Mouse (Mus musculus) layer of hippocampus, adult 9-10 months (tissue): ENCODE measurements at regions not wholly inside any gene's neighbourhood (a gene's known extent, or its start where the extent isn't known, plus 50 kb on each side); places are given as distances from the start of the nearest gene placed in this dataset.

Experiments used
- DNase-seq: peaks from one replicate; pipeline ENCODE4 v3.0.0; 2022; ENCODE audit warnings: low spot score

DNA sequence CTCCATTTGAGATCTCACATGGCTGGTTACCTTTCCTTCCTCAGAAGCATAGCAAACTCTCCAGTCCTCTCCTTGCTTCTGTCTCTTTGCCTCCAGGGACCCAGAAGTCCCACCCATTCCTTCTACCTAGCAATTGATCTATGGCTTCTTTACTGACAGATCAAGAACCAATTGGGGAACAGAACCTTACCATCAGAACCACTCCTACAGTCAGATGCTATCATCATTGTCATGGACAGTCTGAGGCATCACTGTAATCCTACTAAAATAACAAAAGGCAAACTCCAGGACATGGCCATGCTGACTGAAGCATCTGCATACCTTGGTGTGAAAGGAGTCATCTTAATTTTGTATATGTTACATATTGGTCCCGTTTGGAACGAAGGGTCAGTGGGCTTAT, 401.9 kb upstream of the Ubash3b start:
- DNase-seq: no peak

DNA sequence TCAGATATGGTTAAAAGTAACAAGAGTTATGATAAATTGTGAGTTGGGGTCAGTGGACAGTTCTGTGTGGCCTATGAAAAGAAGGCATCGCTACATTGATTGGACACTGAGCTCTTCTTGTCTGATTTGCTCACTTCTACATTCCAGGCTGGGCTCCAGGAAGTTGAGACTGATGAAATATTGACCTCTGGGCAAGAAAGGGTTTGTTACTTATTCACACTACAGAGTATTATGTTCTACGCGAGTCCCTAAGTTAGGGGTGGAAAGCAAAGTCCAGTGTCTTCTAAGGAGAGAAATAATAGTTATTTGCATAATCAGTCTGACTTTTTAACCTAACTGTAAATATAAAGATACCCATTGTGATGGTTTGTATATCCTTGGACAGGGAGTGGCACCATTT, 397.0 kb upstream of the Ubash3b start:
- no peak for DNase-seq

DNA sequence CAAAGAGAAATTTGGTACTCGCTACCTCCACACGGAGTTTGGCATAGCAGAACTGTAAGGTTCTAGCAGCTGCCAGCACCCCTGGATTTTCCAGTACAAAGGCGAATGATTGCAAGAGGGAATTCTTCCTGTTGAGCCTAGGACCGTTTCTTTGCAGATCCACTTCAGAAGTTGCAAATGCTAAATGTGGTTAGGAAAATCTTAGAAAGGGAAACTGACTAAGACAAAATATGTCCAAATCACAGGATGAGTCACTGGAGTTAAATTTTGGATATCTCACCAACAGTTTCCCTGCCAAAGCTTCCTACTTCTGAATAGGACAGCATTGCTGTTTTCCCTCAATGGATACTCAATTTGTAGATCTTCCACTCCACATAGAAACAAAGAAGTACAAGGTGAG, 395.4 kb upstream of the Ubash3b start:
- no peak for DNase-seq

DNA sequence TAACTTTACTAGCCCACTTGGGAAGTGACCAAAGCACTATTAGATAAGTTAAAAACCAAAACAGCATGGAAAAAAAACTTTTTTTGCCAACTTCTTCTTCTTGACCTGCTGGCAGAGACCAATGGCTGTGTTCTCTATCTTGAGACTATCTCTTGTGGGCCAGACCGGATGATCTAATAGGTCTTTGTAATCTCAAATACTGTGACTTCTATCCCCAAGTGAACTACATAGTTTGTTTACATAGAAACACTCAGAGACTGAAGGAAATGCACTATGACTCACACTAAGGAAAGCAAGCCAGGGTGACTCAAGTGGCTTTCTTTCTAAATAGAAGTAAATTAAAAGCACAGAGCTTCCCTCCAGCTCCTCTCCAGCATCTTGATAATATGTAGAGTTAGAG, 384.3 kb upstream of the Ubash3b start:
- DNase-seq: no peak

DNA sequence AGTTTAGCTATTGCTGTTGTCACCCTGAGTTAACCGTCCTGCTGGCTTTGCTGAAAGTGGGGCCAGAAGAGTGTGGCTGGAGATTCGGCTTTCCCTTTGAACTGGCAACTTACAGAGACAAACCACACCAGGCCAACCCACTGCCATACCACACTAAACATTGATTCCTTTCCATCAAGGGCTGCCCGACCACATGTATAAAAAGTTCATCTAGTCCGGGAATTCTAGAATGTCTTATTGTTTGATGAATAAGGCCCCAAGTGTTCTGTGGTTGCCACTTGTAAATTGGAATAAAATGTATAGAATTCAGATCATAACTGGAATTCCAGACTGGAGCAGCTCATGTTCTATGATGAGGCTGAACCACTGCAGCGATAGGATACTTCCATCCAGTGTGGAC, 381.0 kb upstream of the Ubash3b start:
- DNase-seq: no peak

DNA sequence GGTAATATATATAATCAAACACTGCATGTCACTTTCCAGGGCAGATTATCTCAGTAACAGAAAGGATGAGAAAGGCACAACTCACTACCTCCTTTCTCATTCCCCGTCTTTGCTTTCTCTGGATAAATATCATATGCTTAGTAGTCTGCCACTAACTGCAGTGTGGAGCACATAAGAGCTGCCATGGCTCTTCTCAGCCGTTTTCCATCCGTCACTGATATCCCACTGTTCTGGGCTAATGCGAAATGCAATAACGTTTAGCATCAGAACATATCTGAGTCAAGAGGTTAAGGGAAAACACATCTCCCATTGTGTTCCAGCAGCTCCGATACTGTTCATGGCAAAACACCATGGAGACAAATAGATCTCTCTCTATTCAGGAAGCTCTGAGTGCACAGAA, 379.8 kb upstream of the Ubash3b start:
- no peak for DNase-seq

DNA sequence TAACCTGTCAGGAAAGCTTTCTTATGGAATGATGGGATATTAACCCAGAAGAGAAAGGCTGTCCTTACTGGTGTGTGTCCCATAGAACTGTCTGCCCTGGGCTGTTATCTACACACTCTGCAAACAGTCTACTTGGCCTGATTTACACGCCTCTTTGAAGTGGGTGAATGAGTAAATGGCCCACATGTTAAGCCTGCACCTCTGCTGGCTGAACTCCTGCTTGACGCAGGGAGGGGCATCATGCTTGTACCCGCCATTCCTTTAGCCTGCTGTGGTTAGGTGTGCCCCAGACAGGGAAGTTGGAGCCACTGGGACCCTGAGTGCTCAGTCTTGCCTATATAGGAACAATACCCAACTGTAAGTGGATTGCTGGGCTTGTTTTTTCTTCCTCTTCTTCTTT, 371.3 kb upstream of the Ubash3b start:
- no peak for DNase-seq

DNA sequence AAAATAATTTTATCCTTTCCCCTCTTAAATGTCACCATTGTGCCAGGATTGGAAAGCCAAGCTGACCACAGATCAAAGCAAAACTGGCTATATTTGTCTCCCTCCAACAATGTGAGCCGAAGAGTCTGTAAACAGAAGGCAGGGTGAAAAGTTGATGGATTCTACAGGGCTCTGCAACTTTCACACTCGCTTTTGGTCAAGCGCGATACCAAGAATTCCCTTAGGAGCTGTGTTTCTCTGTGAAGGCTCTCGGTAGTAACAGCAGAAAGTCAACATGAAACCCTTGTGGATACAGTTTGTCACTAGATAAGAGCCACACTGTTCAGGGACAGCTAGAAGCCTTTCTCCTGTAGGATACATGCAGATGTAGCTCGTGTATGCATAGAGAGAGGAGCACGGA, 370.8 kb upstream of the Ubash3b start:
- no peak for DNase-seq

DNA sequence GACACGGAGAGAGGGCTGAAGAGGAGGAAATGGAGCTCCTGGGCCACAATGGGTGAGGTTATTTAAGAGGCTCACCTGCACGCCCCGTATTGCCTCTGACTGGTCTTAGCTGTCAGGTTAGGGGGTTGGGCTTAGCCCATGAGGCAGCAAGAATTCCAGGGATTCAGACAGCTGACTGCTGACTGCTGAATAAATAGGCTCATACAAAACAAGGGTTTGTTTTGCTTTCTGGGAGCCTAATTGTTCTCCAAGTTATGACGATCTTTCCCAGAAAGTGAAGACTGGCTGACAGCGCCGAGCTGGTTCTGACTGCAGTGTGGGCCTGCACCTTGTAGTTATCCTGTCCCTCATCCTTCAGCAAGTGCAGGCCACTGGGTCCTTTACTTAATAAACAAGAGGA, 370.1 kb upstream of the Ubash3b start:
- no peak for DNase-seq

DNA sequence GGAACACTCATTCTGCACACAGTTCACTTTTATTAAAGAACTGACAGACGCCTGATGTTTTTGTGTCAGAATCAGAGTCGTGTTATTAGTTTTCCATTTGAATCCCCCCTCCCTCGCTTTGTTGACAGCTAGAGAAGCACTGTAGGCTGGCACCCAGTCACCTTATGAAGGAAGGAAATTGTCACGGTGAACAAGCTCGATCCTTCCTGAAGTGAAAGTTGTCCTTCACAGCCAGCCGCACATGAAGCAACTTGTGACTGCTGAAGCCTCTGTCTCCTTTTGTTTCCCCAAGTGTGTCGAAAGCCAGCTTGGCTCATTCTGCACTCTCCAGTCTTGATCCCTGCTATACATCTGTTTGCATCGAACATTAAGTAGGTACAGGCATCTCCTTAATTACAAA, 364.6 kb upstream of the Ubash3b start:
- no peak for DNase-seq

DNA sequence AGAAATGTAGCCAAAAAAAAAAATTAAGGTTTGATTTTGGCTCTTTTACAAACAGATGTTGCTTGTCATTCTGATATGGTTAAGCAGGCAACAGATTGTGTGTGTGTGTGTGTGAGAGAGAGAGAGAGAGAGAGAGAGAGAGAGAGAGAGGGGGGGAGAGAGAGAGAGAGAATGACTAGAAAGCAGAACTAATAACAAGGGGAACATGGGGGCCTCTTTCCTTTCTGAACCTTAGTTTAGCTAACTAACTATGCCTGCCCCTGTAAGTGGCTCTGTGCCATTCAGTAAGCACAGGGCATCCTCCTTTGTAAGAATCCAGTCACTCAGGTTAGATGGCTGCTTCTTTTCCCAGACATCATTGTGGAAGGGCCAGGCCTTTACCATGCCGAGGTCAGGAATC, 364.0 kb upstream of the Ubash3b start:
- no peak for DNase-seq

DNA sequence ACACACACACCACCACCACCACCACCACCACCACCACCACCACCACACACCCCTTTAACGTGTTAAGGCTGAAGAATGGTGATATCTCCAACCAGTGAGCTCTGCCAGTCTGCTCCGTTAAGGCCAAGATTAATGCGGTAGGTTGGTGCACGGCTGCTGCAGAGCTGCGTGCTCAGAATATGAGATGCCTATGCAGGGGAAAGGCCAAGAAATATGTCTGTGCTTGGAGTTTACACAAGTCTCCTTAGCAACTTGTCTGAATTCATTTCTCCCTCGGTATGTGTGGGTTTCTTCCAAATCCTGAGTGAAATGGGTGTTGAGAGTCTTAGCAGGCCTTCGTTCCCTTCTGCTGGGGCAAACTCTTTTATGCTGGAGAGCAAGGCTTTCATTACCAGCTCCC, 363.1 kb upstream of the Ubash3b start:
- no peak for DNase-seq

DNA sequence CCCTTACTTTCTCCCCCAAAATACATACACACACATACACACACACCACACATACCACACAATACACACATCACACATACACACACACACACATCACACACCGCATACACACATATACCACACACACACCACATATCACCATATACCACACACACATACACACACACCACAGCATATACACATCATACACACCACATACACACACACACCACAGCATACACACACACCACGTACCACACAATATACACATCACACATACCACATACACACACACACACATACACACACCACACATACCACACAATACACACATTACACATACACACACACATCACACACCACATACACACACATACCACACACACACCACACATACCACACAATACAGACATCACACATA, 362.5 kb upstream of the Ubash3b start:
- no peak for DNase-seq

DNA sequence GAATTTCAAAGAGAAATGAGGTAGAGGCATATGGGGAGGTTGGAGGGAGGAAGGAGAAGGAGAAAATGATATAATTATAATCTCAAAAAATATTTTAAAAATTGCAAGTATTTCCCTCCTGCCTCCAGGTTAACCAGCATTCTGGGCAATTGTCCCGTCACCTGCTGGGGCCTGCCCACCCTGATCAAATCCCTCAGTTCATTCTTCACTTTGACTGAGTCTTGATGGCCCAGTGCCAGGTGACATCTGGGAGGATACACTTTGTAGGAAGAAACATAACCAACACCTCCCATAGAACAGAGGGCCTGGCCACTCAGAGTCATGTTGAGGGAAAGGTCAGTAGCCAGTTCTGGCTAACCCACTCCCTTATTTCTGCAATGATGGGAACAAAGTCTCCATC, 360.8 kb upstream of the Ubash3b start:
- no peak for DNase-seq

DNA sequence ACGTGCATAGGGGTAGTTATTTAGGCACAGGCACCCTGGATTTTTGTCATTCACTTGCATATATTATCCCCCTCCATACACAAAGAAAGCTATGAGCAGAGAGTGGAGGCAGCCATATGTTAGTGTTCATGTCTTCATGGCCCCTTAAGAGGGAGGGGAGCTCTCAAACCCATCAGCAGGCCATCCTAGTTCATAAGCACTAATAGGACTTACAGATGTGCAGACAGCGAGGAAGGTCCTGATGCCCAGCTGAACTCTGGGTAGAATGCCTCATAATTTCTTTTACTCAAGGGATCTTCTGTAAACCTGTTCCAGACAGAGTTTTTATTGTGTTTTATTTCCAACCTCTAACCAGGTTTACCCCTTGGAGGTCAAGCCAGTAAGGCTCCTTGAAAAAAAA, 356.3 kb upstream of the Ubash3b start:
- no peak for DNase-seq

DNA sequence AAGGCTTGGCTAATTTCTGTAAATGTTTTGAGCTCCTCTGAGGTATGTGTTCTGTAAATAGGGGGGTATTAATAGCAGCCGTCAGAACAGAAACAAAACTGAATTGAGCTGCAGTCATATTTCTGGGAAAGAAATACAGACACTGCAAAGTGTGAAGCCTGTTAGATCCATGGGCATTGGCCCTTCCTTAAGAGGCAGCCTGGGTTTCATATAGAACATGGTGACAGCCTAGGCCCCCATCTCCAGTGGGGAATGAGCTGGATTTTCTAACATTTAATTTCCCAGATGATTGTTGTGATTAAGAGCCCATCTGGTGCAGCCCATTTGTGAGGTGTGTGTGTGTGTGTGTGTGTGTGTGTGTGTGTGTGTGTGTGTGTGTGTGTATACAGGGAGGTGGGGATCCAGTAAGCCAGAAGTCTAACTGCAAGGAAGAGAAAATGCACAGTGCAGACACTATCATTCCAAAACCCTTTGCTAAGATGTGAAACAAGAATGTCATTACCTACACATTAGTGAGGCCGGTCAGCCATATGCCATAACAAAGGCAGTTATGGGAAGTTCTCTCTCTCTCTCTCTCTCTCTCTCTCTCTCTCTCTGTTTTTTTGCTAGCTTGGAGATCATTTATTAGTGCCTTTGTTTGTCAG, 355.7 kb upstream of the Ubash3b start:
- DNase-seq: no peak

DNA sequence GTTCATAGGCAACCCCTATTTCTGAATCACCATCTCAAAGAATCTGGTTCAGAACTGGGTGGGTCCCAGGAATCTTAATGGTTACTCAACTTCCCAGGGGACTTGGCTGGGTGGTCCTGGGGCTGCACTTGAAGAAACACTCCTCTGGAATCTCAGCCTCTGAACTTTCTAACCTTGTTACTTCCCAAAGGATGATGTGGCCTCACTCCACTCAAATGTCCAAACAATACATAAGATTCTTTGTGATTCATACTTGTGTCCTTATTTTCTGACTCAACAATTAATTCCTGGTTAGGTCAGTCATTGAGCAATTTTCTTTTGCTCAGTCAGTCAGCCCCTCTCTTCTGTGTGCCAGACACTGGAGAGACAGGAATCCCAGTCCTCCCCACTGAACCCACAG, 353.7 kb upstream of the Ubash3b start:
- no peak for DNase-seq

DNA sequence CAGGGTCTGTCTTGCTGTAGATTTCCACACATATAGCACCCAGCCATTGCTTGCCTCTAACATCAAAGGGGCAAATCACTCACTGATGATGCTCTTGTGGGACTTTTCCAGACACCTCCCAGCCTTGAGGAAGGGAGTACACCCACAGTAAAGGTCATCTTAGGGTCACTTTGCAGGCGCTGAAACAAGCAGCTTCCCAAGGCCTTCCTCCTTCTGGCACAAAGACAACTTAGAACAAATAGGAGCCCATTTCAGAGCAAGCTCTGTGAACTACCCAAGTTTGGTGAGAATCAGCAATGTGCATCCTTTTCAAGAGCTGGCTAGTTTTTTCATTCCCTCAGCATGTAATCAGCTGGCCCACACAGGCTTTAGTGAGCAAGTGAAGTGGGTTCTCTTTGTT, 352.2 kb upstream of the Ubash3b start:
- DNase-seq: no peak

DNA sequence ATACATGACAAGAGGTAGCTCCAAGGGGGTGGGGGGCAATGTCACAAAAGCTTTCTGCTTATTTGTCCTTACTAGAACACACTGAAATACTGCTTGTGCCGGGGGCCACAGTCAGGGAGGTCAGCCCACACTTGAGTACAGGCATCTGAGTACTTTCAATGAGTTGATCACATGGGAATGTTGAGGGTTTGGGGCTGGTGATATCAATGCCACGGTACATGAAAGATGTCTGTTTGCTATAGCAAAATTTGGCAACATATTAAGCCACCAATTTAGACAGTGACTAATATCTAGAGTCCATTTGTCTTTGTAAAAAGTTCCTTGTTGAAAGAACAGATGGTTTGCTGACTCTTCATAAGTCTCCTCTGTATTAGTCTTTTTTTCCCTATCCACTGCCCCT, 348.1 kb upstream of the Ubash3b start:
- DNase-seq: no peak

DNA sequence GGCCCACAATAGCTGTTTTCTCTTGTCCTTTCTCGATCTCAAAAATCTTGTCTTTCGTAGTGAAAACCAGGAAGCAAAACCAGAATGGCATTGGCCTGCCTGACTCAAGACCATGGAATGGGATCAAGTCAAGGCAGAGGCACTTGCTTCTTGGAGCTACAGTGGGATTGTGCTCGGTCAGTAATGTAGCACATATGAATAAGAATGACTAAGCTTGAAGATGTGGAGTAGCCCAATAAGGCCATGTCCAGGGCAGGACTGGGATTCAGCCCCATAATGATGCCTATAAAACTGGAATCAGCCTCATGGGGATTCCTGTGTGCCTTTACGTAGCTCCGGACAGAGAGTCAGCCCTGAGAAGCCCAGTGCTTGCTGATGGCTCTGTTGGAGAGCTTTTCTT, 347.2 kb upstream of the Ubash3b start:
- DNase-seq: no peak

DNA sequence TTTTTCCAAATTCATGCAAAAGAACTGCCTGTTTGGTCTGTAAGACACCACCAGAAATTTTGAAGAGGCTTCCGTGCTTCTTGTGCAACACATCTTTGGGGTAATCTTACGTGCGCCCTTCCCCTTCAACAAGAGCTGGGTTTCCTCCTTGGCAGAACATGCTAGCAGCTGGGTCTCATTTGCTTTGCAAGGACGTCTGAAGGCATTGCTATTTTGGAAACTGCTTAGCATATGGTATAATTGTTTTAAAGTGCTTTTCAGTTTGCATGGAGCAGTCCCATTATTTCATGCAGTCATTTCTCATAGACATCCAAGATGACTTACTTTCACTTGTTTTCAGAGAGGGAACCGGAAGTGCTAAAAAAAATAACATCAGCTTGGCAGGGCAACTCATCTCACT, 336.8 kb upstream of the Ubash3b start:
- peak; percentile 17 for DNase-seq

DNA sequence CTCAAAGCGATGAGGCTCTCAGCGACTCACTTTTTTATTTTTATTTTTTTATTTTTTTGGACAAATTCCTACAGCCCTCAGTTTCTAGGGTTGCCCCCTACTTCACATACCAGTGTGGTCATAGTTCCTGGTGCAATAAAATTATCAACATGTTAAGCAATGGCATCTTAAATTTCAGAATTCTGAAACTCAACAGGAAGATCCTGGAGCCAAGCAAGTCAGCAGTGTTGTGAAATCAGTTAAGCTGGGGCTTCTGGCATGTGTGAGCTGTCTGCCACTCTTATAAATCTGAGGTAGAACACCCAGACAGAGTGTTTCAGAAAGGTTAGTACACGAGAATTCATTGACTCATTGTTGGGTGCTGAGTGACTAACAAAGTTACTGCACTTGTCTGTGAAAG, 328.6 kb upstream of the Ubash3b start:
- no peak for DNase-seq

DNA sequence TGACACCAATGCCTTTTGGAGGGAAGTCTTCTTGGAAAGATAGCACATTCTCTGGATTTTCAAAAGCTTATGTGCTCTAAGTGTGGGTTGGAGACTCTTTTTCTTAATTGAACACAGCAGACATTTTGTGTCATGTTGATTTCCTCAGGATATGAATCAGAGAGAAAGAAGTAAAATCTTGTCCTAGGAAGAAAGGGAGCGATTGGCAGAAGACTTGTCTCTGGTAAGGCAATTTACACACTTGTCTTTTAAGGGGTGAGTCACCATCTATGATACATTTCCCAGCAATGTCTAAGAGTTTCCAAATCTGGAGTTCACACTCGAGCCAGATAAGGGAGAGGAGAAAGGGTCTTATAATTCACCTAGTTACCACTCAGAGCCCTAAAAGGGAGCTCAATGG, 326.5 kb upstream of the Ubash3b start:
- DNase-seq: no peak

DNA sequence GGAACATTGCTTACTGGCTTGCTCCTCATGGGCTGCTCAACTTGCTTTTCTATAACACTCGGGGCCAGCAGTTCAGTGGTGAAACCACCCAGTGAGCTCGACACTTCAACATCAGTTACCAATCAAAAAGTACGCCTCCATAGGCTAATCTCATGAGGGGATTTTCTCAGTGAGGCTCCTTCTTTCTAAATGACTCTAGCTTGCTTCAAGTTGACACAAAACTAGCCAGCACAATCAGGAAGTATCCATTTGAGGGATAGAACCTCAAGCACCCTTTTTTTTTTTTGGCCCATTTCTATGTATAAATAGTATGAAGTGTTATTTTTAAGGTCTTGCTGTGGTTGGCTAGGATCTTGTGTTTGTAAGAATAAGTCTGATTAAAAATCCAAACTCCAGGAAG, 321.7 kb upstream of the Ubash3b start:
- DNase-seq: no peak
